Mouse (Mus musculus) gastrocnemius, postnatal 14 days (tissue): ENCODE results near the gene Snx6. TPM values are rescaled to one million over a fixed set of nuclear protein-coding genes. Genes with fewer than 3 reads are reported as not detected.
"Not testable (repeated sequence)": the region's sequence is repeated elsewhere in the genome, so short reads cannot be mapped to it uniquely, and the experiment has no call there.

Experiments used
- DNase-seq: peaks from one replicate; pipeline ENCODE4 v3.0.0; 2021; ENCODE audit warnings: mixed read lengths
- intact Hi-C: fragments of 180-260 bp; cut with DNase I; formaldehyde crosslinking; loops from one replicate; pipeline ENCODE4 v1.15.1; 2025; ENCODE audit warnings: low total_unique reads
- total RNA-seq, 2 experiments: library from RNA; stranded (reverse); gene quantifications; 2 replicates each; pipeline ENCODE4 v1.2.3; 2021

Snx6 gene
- total RNA-seq, 2 experiments from 2014 or later, result 20.9 to 23.5 TPM

GRCm38 (mm10) chr12:54807481-54807880, 12.0 kb upstream of the Snx6 start:
- DNase-seq, result no peak
- intact Hi-C loops, result no loop called here

DNA sequence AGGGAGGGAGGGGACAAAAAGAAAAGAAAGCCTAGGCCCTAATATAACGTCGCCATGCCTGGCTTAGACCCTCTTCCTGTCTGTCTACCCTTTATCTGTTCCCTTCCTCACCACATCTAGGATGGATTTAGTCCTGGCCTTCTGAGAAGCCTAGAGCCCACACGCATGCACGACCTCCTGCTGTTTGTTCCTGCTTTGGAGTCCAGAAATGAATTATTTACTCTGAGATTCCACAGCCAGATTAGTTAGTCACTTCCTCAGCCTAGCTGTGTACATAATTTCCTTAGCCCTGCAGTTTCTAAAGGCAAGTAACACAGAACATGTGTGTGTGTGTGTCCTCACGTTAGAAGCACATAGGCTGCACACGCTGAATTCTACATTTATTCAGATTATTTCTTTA, 10.6 kb upstream of the Snx6 start:
- intact Hi-C loops, result no loop called here

GRCm38 (mm10) chr12:54805254-54806002, 9.9 kb upstream of the Snx6 start:
- DNase-seq, result no peak
- intact Hi-C loops, result no loop called here

More for the DNA sequence above, 10.6 kb upstream of the Snx6 start:
- no peak for DNase-seq

GRCm38 (mm10) chr12:54803531-54803930, 8.0 kb upstream of the Snx6 start:
- no peak for DNase-seq

GRCm38 (mm10) chr12:54796516-54797195, 1.2 kb upstream of the Snx6 start:
- DNase-seq, result no peak
- intact Hi-C loops, result loop anchor here (10.0 kb wide), 1 partner anchor 102 kb away; the partner anchor contains the start of gene Eapp

More at GRCm38 (mm10) chr12:54803531-54803930, 8.0 kb upstream of the Snx6 start:
- intact Hi-C loops, result no loop called here

DNA sequence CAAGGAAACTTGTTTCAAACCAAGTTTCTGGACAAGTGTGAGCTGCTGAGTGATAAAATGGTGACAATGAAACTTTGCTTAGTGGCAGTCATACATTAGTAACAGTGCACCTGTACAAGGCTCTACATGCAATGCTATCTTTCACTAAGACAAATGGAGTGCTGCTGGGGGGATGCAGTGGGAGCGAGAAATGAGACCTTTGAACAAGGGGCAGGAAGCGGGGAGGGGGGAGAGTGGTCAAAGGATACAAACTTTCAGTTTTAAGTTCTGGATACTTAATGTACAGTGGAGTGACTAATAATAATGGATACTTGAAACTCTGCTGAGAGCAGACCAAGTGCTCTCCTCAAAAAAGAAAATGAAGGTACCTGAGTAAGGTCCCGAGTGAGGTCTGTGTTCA, 1.1 kb downstream of the Snx6 start:
- DNase-seq, result no peak
- intact Hi-C loops, result loop anchor here (10.0 kb wide), 1 partner anchor 100 kb away; the partner anchor contains the start of gene Eapp

- intact Hi-C loops, result loop anchor here (10.0 kb wide), 1 partner anchor 97 kb away; the partner anchor contains the start of gene Eapp
- peak; percentile 6 for DNase-seq
Observed at GRCm38 (mm10) chr12:54791465-54791864, 4.0 kb downstream of the Snx6 start.

- DNase-seq, result peak; percentile 53
- intact Hi-C loops, result loop anchor here (10.0 kb wide), 1 partner anchor 95 kb away; the partner anchor contains the start of gene Eapp
Observed at GRCm38 (mm10) chr12:54789346-54790143, 6.0 kb downstream of the Snx6 start.

DNA sequence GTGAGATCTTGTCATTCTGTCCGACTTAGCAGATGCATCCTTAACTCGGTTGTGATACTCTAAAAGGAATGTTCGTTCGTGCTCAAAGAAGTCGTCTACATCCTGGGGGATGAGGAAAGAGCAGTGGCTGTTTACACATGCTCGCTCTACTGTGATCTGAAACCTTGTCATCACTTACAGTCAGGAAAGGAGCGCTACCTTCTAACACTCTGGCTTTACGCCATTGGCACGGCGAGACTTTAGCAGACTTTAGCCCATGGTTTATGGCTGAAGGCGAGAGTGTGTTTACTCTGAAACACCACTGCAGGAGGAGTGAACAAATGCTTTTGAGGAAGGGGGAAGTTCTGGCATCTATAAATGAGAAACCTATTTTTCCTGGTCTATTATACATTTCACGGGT, 31.9 kb downstream of the Snx6 start:
- DNase-seq, result no peak
- intact Hi-C loops, result no loop called here

DNA sequence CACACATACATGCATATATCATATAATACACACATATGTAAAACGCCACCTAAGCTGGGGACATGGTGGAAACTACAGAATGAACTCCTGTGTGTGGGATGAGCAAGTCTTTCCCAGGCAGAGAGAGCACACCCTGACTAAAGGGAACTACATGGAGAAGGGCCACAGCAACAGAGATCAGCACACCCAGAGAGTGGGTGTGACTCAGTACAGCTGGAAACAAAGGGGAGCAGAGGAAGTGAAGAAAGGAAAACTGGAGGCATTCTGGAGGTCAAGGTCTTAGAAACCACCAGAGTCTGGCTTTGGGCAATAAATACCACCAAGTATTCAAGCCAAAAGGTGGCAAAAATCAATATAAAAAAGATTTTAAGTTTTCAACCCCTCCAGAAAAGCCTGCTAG, 34.8 kb downstream of the Snx6 start:
- intact Hi-C loops, result no loop called here
- DNase-seq, result no peak

DNA sequence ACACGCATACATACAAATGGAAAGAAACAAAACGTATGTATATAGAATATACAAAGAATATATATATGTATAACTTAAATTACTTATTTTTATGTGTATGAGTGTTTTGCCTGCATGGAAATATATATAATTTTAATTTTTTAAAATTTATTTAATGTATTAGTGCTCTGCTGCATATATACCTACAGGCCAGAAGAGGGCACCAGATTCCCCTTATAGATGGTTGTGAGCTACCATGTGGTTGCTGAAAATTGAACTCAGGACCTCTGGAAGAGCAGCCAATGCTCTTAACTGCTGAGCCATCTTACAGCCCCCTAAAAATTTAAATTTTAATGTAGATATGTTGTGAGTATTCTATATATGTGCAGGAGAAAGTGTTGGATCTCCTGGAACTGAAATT, 36.7 kb downstream of the Snx6 start:
- DNase-seq, result no peak
- intact Hi-C loops, result no loop called here

DNA sequence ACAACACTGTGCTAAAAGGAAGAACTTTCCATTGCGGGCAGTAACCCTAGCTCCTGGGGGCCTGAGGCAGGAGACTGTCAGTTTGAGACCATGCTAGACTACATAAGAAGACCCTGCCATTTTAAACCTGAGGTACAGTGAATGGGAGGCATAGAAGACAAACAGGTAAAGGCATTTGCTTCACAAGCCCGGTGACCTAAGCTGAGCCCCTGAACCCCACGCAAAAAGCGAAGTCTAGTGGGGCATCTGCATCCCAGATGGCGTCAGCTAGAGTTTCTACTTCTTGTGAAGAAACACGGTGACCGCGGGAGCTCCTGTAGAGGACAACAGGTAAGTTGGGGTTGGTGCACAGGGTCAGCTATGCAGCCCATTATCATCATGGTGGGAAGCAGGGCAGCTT, 46.9 kb downstream of the Snx6 start:
- DNase-seq, result no peak
- intact Hi-C loops, result no loop called here

- DNase-seq, intact Hi-C loops: not testable (repeated sequence)
Observed at GRCm38 (mm10) chr12:54738661-54739243, 56.8 kb downstream of the Snx6 start.

GRCm38 (mm10) chr12:54737891-54738660, 57.4 kb downstream of the Snx6 start:
- DNase-seq, intact Hi-C loops: not testable (repeated sequence)

GRCm38 (mm10) chr12:54734307-54735131, 61.0 kb downstream of the Snx6 start:
- DNase-seq, result peak; percentile 36
- intact Hi-C loops, result not testable (repeated sequence)

DNA sequence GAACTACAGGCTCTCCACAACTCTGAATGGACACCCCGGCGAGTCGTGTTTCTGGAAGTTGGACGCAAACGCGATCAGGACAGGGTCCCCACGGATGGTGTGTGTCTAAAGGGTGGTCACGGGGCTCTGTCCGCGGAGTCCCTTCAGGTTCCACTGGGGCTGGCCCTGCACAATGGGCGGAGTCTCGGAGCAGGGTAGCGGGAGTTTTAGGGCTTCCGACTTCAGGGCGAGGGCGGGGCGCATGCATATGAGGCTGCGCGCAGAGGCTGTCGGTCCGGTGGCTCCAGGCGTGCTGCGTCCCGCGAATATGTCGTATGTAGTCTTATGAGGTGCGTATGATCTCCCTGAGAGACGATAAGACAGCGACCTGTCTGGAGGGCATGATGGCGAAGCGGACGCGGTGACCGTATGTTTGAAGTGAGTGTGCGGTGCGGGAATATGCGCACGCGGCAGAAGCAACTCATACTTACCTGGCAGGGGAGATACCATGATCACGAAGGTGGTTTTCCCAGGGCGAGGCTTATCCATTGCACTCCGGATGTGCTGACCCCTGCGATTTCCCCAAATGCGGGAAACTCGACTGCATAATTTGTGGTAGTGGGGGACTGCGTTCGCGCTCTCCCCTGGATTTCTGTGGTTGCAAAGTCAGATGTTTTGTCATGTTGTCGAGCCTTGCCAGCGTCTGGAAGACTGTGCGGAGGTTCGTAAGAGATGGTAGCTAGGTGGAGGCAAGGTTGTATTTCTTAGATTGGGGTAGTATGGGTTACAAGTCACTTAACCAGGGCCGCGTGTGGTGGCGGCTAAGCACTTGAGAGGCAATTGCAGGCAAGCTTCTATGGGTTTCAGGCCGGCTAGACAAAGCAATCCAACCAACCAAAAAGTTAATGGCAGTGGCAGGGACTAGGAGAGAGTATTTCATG, 66.1 kb downstream of the Snx6 start:
- DNase-seq, intact Hi-C loops: not testable (repeated sequence)
